Mouse (Mus musculus): ENCODE results near the gene Gm11034. TPM values are rescaled to one million over a fixed set of nuclear protein-coding genes. Genes with fewer than 3 reads are reported as not detected.

Gm11034 gene
- total and polyA plus RNA-seq, 3 experiments, result not detected

GRCm38 (mm10) chr8:72261872-72262271 lies 48.4 kb upstream of the Gm11034 start:
- Histone ChIP-seq H3K79me2 (replicated peaks; ENCODE audit: control insufficient read depth, extremely low read depth, insufficient read depth, poor library complexity, severe bottlenecking) (no peaks in the 10 kb centered on the region), H3K4me2 (ENCODE audit: insufficient read depth, low read depth, poor library complexity, severe bottlenecking) (no peak overlapping the region), H3K27me3 (replicated peaks) (no peaks in the 10 kb centered on the region), H3K4me1 (ENCODE audit: control insufficient read depth in 1 of 2, insufficient read depth in 2 of 2) (peaks cover 6 to 39% of the 10 kb centered on the region in 2 experiments; a peak in 3 of 4 replicates), H3K9me3 (replicated peaks; ENCODE audit: low read length) (no peaks in the 10 kb centered on the region), H3K4me3 (replicated peaks in 1 of 3; ENCODE audit: low read depth in 2 of 3, low read length in 2 of 3, poor library complexity in 1 of 3) (no peak overlapping the region), H3K36me3 (replicated peaks in 1 of 2; ENCODE audit: control insufficient read depth in 1 of 2, insufficient read depth in 1 of 2, low read length in 1 of 2) (peaks cover 5 to 14% of the 10 kb centered on the region in 2 experiments), H3K9ac (ENCODE audit: insufficient read depth, low read depth) (no peak overlapping the region), H3K27ac (ENCODE audit: insufficient read depth, low read depth) (no peak overlapping the region)
- in situ Hi-C loops (cut with MboI; ENCODE audit: low pct_ligation_motif_present, low pct_unique_long_range_greater_than_20kb, low sequenced_read_pairs), result no loop called here
- TF ChIP-seq SMC3 (IDR thresholded peaks at IDR 0.05; ENCODE audit: low read depth, low read length), result peak; percentile 61
- no peak for TF ChIP-seq TCF12 (IDR thresholded peaks at IDR 0.05; ENCODE audit: low read depth, low read length)
- TF ChIP-seq CTCF (conservative IDR thresholded peaks at IDR 0.05 in 1 of 2, IDR thresholded peaks at IDR 0.05 in 1 of 2; ENCODE audit: low read depth in 2 of 2, low read length in 2 of 2), result peak in 1 of 2 experiments; percentile 57; a peak in 2 of 4 replicates
- no peak for TF ChIP-seq ZKSCAN1 (IDR thresholded peaks at IDR 0.05; ENCODE audit: borderline replicate concordance, low read depth, low read length)
- TF ChIP-seq RAD21 (IDR thresholded peaks at IDR 0.05; ENCODE audit: low read depth, low read length), result peak; percentile 51
- no peak for DNase-seq (ENCODE audit: extremely low read depth)
- dilution Hi-C loops (cut with MboI; ENCODE audit: extremely low pct_ligation_motif_present, extremely low pct_unique_long_range_greater_than_20kb, low sequenced_read_pairs), result no loop called here

DNA sequence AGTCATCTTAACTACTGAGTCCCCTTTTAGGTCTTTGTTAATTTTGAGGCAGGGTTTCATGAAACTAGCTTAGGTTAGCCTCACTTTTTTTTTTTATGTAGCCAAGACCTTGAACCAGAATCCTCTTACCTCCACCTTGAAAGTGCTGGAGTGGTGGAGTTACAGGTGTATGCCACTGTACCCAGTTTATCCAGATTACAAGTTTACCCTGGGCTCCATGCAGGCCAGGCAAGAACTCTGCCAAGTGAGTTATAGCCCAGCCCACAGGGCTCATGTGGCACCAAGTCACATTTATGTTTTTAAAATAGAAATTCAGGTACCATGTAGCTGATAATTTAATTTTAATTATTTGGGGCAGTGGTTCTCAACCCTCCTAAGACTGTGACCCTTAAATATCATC lies 48.0 kb upstream of the Gm11034 start:
- TF ChIP-seq MAZ (IDR thresholded peaks at IDR 0.05; ENCODE audit: low read depth, low read length) (no peak), TCF12 (IDR thresholded peaks at IDR 0.05; ENCODE audit: low read depth, low read length) (no peak), E2F4 (IDR thresholded peaks at IDR 0.05; ENCODE audit: insufficient replicate concordance, low read depth, low read length) (no peak), ELF1 (IDR thresholded peaks at IDR 0.05; ENCODE audit: low read depth, low read length) (no peak), POLR2A (IDR thresholded peaks at IDR 0.05; ENCODE audit: low read depth, low read length) (no peak), UBTF (IDR thresholded peaks at IDR 0.05; ENCODE audit: low read depth, low read length) (no peak), GABPA (IDR thresholded peaks at IDR 0.05; ENCODE audit: insufficient replicate concordance, low read depth, low read length) (no peak), HCFC1 (IDR thresholded peaks at IDR 0.05; ENCODE audit: low read depth, low read length) (no peak), MXI1 (IDR thresholded peaks at IDR 0.05; ENCODE audit: low read depth, low read length) (no peak), CHD1 (IDR thresholded peaks at IDR 0.05; ENCODE audit: low read depth, low read length) (no peak), NRF1 (IDR thresholded peaks at IDR 0.05; ENCODE audit: low read depth, low read length) (no peak), USF2 (conservative IDR thresholded peaks at IDR 0.05; ENCODE audit: low read depth, low read length) (no peak), PAX5 (IDR thresholded peaks at IDR 0.05; ENCODE audit: low read length) (no peak)
- H3K27me3 ChIP-seq (replicated peaks), result no peaks in the 10 kb centered on the region
- H3K27ac ChIP-seq (ENCODE audit: insufficient read depth, low read depth), result no peak overlapping the region
- no peak overlapping the region for H3K4me2 ChIP-seq (ENCODE audit: insufficient read depth, low read depth, poor library complexity, severe bottlenecking)
- H3K4me1 ChIP-seq (ENCODE audit: control insufficient read depth in 1 of 2, insufficient read depth in 2 of 2), result peaks cover 6 to 39% of the 10 kb centered on the region in 2 experiments; a peak in 3 of 4 replicates
- DNase-seq (ENCODE audit: extremely low read depth), result no peak
- H3K36me3 ChIP-seq (replicated peaks in 1 of 2; ENCODE audit: control insufficient read depth in 1 of 2, insufficient read depth in 1 of 2, low read length in 1 of 2), result peaks cover 7 to 18% of the 10 kb centered on the region in 2 experiments
- H3K4me3 ChIP-seq (replicated peaks in 1 of 3; ENCODE audit: low read depth in 2 of 3, low read length in 2 of 3, poor library complexity in 1 of 3), result no peak overlapping the region
- H3K9ac ChIP-seq (ENCODE audit: insufficient read depth, low read depth), result no peak overlapping the region
- H3K79me2 ChIP-seq (replicated peaks; ENCODE audit: control insufficient read depth, extremely low read depth, insufficient read depth, poor library complexity, severe bottlenecking), result no peaks in the 10 kb centered on the region
- dilution Hi-C loops (cut with MboI; ENCODE audit: extremely low pct_ligation_motif_present, extremely low pct_unique_long_range_greater_than_20kb, low sequenced_read_pairs) (no loop called here), in situ Hi-C loops (cut with MboI; ENCODE audit: low pct_ligation_motif_present, low pct_unique_long_range_greater_than_20kb, low sequenced_read_pairs) (no loop called here)
- H3K9me3 ChIP-seq (replicated peaks; ENCODE audit: low read length), result no peaks in the 10 kb centered on the region

All from CH12.LX (cell line).